Mouse (Mus musculus) limb, embryonic 11.5 days (tissue): ENCODE measurements around the gene Arhgef3. TPM values are rescaled to one million over a fixed set of nuclear protein-coding genes. Genes with fewer than 3 reads are reported as not detected.

Source experiments
- ATAC-seq: fragments of 200-750 bp; cut with Nextera tagmentation; 2 replicates; pipeline ENCODE4 v1.8.0; 2017; ENCODE audit warnings: low read depth; ENCODE audit not compliant: insufficient number of reproducible peaks, low FRiP score, low TSS enrichment
- DNase-seq: peaks from one replicate; pipeline ENCODE4 v3.0.0-alpha.2; 2015; ENCODE audit warnings: low spot score
- H3K27ac ChIP-seq: fragments of 300-500 bp; sonication (generic); replicated peaks from 2 replicates; pipeline ENCODE4 v1.5.1; 2014; ENCODE audit warnings: low read depth, mild to moderate bottlenecking, low read length
- H3K27me3 ChIP-seq: fragments of 300-500 bp; sonication (generic); 2 replicates; pipeline ENCODE4 v1.6.1; 2014; ENCODE audit warnings: mild to moderate bottlenecking, low read length, mixed read lengths; ENCODE audit not compliant: control insufficient read depth, insufficient read depth
- H3K36me3 ChIP-seq: fragments of 300-500 bp; sonication (generic); 2 replicates; pipeline ENCODE4 v1.6.1; 2014; ENCODE audit warnings: mild to moderate bottlenecking, low read length, moderate library complexity, mixed read lengths; ENCODE audit not compliant: control insufficient read depth, insufficient read depth
- H3K4me1 ChIP-seq: fragments of 300-500 bp; sonication (generic); 2 replicates; pipeline ENCODE4 v1.6.1; 2014; ENCODE audit warnings: low read length, mixed read lengths; ENCODE audit not compliant: control insufficient read depth, insufficient read depth
- H3K4me2 ChIP-seq: fragments of 300-500 bp; sonication (generic); 2 replicates; pipeline ENCODE4 v1.6.1; 2014; ENCODE audit warnings: low read depth, mild to moderate bottlenecking, moderate library complexity; ENCODE audit not compliant: severe bottlenecking
- H3K4me3 ChIP-seq: fragments of 300-500 bp; sonication (generic); 2 replicates; pipeline ENCODE4 v1.5.1; 2014; ENCODE audit warnings: low read depth, low read length
- H3K9ac ChIP-seq: fragments of 300-500 bp; sonication (generic); 2 replicates; pipeline ENCODE4 v1.6.1; 2014; ENCODE audit warnings: mild to moderate bottlenecking, low read length
- H3K9me3 ChIP-seq: fragments of 300-500 bp; sonication (generic); 2 replicates; pipeline ENCODE4 v1.6.1; 2016; ENCODE audit warnings: low read length; ENCODE audit not compliant: control insufficient read depth
- WGBS: fragments of 180-500 bp; shearing (Covaris S2); extraction: QIAGEN DNeasy Blood & Tissue Kit; methylation state at CpG from one replicate; pipeline ENCODE4 v1.1.7; 2014; 5-methylcytosine and 5-hydroxymethylcytosine counted together
- polyA plus RNA-seq: library from polyadenylated mRNA; unstranded; fragments of >200 nt; fragmentation: Nextera tagmentation; extraction: Ambion mirVana; gene quantifications from 2 replicates; pipeline ENCODE4 v1.2.1, GENCODE M21; 2014

Arhgef3 gene
- polyA plus RNA-seq, 1 experiment from 2014 or later: 17.8 TPM

DNA sequence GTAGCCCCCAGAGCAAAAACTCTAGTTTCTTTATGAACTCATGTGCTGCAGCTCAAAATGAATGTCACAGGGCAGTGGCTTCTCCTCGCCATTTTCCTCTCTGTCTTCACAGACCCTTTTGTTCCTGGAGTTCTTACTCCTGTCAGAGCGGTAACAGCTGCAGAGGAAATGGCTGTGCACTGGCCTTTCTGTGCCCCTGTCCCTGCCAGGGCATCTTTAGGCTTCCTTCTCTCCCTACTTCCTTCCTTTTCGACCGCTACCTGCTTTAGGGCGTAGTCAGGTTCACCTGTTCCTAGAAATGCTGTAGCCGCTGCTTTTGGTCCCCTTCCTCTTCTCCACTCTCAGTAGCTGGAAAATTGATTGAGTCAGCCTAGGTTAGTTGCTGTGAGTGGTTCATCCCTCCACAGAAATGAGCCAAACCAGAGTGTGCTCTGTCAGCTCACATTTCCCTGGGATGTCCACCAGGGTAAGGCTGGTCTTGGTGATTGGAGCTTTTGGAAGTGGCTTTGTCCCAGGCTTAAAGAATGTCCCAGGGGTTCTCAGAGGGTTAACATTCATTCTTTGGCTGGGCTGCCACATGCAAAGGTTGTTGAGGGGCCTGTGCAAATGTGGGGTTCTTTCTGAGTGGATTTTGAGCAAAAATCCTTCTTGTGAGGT lies 121.3 kb downstream of the Arhgef3 start:
- Histone ChIP-seq H3K4me3 (no peak overlapping the region), H3K27ac (0 out of 2 replicates have a peak overlapping the region, but pooled peaks have one; percentile 6), H3K4me2 (no peak overlapping the region), H3K4me1 (peaks cover 7% of the 10 kb centered on the region), H3K9ac (no peak overlapping the region), H3K9me3 (no peaks in the 10 kb centered on the region), H3K36me3 (no peaks in the 10 kb centered on the region), H3K27me3 (no peaks in the 10 kb centered on the region)
- WGBS: 76% methylated on average over 6 of the region's 6 CpGs
- no peak for DNase-seq
- ATAC-seq: no peak

DNA sequence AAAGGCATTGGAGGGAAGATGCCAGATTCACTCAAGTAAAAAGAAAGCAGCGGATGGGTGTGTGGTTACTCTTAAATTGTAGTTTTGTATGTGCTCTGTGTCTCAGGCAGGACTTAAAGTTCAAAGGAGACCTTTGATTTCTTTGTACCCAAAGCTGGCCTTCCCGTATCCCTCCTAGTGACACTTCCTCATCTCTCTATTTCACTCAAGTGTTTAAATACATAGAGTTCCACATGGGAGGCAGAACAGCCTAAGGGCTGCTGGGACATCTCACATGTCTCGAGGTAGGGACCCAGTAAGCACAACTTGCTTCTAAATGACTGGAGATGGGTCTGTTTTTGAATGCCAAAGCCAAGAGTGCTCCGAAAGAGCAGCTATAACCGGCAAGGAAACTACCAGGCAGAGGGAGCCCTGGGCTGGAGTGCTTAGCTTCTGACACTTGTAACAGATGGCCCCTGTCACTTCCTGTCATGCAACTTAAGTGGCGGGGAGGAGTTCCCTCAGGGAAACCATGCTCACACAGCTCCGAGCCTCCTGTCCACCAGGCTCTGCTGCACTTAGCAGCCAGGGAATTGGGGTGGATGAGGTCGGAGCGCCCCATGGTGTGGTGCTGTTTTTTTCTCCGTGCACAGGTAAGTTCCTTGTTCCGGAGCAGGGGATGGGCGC lies 123.0 kb downstream of the Arhgef3 start:
- H3K27ac ChIP-seq: no peak overlapping the region

DNA sequence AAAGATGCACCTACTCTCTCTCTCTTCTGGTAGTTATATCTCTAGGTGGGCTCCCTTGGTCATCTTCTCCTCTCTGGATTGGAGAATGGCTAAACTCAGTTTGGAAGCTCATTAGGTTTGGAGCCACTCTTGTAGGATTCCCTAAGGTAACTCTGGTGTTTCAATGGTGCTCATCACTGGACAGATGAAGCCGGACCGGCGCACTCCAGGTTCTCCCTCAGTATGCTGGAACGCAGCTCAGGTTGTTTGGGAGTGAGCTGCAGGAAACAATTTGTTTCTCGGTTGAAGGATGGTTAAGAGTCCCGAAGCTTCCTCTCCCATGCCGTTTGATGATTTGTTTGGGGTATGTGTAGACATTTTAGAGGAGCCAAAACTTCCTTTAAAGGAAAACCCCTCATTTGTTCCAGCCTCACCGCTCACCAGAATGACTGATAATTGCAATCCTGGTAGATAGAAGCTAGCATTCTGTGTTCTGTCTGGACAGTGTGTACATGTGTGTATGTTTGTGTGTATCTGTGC lies 124.0 kb downstream of the Arhgef3 start:
- H3K9ac ChIP-seq: no peak overlapping the region
- H3K36me3 ChIP-seq: no peaks in the 10 kb centered on the region
- 83% methylated on average over 8 of the region's 8 CpGs for WGBS
- H3K4me2 ChIP-seq: no peak overlapping the region
- ATAC-seq: no peak
- DNase-seq: no peak
- no peaks in the 10 kb centered on the region for H3K27me3 ChIP-seq
- no peaks in the 10 kb centered on the region for H3K9me3 ChIP-seq
- no peak overlapping the region for H3K4me3 ChIP-seq
- no peak overlapping the region for H3K27ac ChIP-seq
- H3K4me1 ChIP-seq: peaks cover 7% of the 10 kb centered on the region; the same call in 1 of the 2 replicates

More for the DNA sequence above, 123.0 kb downstream of the Arhgef3 start:
- DNase-seq (peak; percentile 60), ATAC-seq (no peak)
- peak overlapping the region; percentile 20; the same call in 1 of the 2 replicates for H3K4me2 ChIP-seq
- peaks cover 7% of the 10 kb centered on the region; the same call in 1 of the 2 replicates for H3K4me1 ChIP-seq
- no peak overlapping the region for H3K4me3 ChIP-seq
- H3K36me3 ChIP-seq: no peaks in the 10 kb centered on the region
- H3K9me3 ChIP-seq: no peaks in the 10 kb centered on the region
- no peaks in the 10 kb centered on the region for H3K27me3 ChIP-seq
- H3K9ac ChIP-seq: no peak overlapping the region; the same call in 1 of the 2 replicates
- WGBS: 38% methylated on average over 12 of the region's 12 CpGs

DNA sequence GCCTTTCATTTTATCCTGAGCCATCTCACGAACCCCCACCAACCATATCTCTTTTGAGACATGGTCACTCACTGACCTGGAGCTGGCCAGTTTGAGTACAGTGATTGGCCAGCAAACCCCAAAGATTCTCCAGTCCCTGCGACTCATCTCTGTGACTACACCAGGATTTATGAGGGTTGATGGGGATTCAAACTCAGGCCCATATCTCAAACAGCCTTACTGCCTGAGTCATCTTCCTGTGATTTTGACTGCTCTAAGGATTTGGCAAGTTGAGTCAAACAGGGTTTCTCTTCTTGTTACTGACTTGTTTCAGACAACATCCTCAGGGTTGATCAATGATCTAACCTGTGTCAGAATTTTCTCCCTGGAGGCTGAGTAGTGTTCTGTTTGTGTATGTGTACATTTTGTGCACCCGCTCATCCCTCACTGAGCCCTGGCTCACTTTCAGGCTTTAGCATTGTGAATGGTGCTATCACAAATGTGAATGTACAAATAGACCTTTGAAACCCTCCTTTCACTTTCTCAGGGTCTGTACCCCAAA lies 124.9 kb downstream of the Arhgef3 start:
- H3K36me3 ChIP-seq: no peaks in the 10 kb centered on the region
- DNase-seq (no peak), ATAC-seq (no peak)
- no peak overlapping the region for H3K9ac ChIP-seq
- no peaks in the 10 kb centered on the region for H3K27me3 ChIP-seq
- 88% methylated on average over 3 of the region's 3 CpGs for WGBS
- no peak overlapping the region for H3K4me3 ChIP-seq
- H3K4me2 ChIP-seq: no peak overlapping the region
- peaks cover 7% of the 10 kb centered on the region; the same call in 1 of the 2 replicates for H3K4me1 ChIP-seq
- H3K27ac ChIP-seq: no peak overlapping the region
- no peaks in the 10 kb centered on the region for H3K9me3 ChIP-seq

DNA sequence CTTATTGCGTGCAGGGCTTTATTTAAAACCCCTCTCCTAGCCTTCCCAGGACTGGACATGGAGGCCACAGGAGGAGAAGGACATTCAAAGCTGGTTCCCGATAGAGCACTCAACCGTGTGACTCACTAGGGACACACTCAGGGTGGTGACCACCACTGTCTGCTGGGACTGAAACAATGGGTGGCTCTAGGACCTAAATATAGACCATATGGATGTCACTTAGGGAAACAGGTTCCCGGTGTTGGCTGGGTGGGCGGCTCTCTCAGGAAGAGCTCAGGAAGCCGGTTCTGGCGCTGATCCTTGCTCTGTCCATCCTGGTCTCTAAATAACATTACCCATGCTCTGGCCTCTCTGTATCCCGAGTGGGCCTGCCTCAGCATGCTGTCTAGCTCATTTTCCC lies 127.6 kb downstream of the Arhgef3 start:
- no peak overlapping the region for H3K4me2 ChIP-seq
- H3K27me3 ChIP-seq: no peaks in the 10 kb centered on the region
- no peaks in the 10 kb centered on the region for H3K9me3 ChIP-seq
- WGBS: 86% methylated on average over 8 of the region's 8 CpGs
- H3K27ac ChIP-seq: no peak overlapping the region
- no peaks in the 10 kb centered on the region for H3K36me3 ChIP-seq
- no peak for ATAC-seq
- H3K4me1 ChIP-seq: peaks cover 7% of the 10 kb centered on the region; the same call in 1 of the 2 replicates
- no peak for DNase-seq
- H3K4me3 ChIP-seq: no peak overlapping the region
- H3K9ac ChIP-seq: no peak overlapping the region

DNA sequence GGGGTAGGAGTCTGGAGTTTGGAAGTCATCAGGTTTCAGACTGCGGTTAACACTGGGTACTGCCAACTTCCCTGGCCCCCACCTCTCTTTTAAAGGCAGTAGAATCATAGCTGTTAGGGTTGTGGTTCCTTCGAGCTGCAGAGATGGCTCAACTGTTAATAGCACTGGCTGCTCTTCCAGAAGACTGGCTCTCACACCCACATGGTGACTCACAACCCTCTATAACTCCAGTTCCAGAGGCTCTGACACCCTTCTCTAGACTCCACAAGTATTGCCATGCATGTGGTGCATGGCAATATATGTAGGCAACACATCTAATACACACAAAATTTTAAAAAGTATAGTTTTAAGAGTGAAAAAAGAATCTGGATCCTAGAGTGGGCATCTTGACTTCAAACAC lies 128.1 kb downstream of the Arhgef3 start:
- ATAC-seq (no peak), DNase-seq (no peak)
- H3K27me3 ChIP-seq: no peaks in the 10 kb centered on the region
- 84% methylated on average over 2 of the region's 2 CpGs for WGBS
- no peak overlapping the region for H3K9ac ChIP-seq
- H3K27ac ChIP-seq: no peak overlapping the region
- peaks cover 4% of the 10 kb centered on the region; the same call in 1 of the 2 replicates for H3K4me1 ChIP-seq
- H3K36me3 ChIP-seq: no peaks in the 10 kb centered on the region
- H3K4me3 ChIP-seq: no peak overlapping the region
- no peaks in the 10 kb centered on the region for H3K9me3 ChIP-seq
- H3K4me2 ChIP-seq: no peak overlapping the region

DNA sequence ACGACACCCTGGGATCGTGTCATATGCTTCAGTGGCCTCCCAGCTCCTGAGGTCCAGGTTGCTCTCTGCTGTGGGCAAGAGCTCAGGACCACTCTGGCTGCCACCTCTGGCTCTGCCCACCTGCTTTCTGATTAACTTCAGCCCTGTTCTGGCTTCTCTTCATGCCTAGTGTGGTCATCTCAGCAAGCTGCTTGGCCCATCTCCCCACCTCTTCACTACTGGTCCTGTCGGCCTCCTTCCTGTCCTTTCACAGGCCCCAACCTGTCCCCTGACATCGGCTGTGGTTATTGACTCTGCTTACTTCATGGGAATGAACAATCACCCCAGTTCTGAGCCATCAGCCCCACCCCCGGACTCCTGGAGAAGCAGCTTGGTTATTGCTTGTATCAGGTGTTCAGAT lies 128.9 kb downstream of the Arhgef3 start:
- no peak for ATAC-seq
- 85% methylated on average over 5 of the region's 5 CpGs for WGBS
- no peaks in the 10 kb centered on the region for H3K36me3 ChIP-seq

DNA sequence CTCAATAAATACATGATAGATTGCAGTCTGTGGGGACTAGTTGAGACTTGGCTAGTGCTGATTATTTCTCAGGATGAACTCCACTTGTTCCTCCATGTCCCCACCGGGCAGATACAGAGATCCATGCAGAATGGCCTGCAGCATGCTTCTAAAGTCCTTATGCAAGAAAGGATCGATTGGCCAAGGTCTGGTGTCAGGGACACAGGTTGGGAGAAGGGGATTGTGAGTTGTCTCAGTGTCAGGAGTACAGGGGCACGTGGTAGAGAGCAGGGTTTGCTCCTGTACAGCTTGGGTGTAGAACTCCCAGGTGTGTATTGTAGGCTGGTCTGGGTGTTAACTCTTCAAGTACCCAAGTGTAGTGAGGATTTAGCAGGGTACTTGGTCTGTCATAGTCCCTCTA lies 130.2 kb downstream of the Arhgef3 start:
- ATAC-seq (no peak), DNase-seq (no peak)
- Histone ChIP-seq H3K9ac (no peak overlapping the region), H3K4me1 (no peaks in the 10 kb centered on the region), H3K9me3 (no peaks in the 10 kb centered on the region), H3K27me3 (no peaks in the 10 kb centered on the region), H3K36me3 (no peaks in the 10 kb centered on the region), H3K27ac (no peak overlapping the region), H3K4me2 (no peak overlapping the region), H3K4me3 (no peak overlapping the region)
- 77% methylated on average over 3 of the region's 3 CpGs for WGBS

More for the DNA sequence above, 128.9 kb downstream of the Arhgef3 start:
- Histone ChIP-seq H3K4me1 (no peaks in the 10 kb centered on the region), H3K4me3 (no peak overlapping the region), H3K9me3 (no peaks in the 10 kb centered on the region), H3K27ac (no peak overlapping the region), H3K4me2 (no peak overlapping the region), H3K27me3 (no peaks in the 10 kb centered on the region), H3K9ac (no peak overlapping the region)
- no peak for DNase-seq
